Mouse (Mus musculus) heart, embryonic 14.5 days (tissue): Measurements from ENCODE around the gene Polm. TPM values are rescaled to one million over a fixed set of nuclear protein-coding genes. Genes with fewer than 3 reads are reported as not detected.

Source experiments
- ATAC-seq: fragments of 200-750 bp; cut with Nextera tagmentation; 2 replicates; pipeline ENCODE4 v1.8.0; 2017; ENCODE audit warnings: low read depth, moderate TSS enrichment; ENCODE audit not compliant: insufficient number of reproducible peaks, insufficient read depth, low FRiP score
- H3K27ac ChIP-seq, 2 experiments: fragments of 200-500 bp in 1 of 2; fragments of 300-500 bp in 1 of 2; sonication (generic) in 1 of 2; replicated peaks in 1 of 2; 2 replicates each; pipeline ENCODE4 v1.5.1; 2012 to 2014; ENCODE audit warnings: low read depth in 2 of 2, low read length in 2 of 2, control low read depth in 1 of 2, mild to moderate bottlenecking in 1 of 2, mixed read lengths in 1 of 2; ENCODE audit not compliant: control insufficient read depth in 1 of 2, insufficient read depth in 1 of 2
- H3K27me3 ChIP-seq: fragments of 300-500 bp; sonication (generic); 2 replicates; pipeline ENCODE4 v1.6.1; 2014; ENCODE audit warnings: mild to moderate bottlenecking, low read length, control low read depth; ENCODE audit not compliant: control insufficient read depth, insufficient read depth
- H3K36me3 ChIP-seq: fragments of 300-500 bp; sonication (generic); 2 replicates; pipeline ENCODE4 v1.6.1; 2014; ENCODE audit warnings: mild to moderate bottlenecking, control low read depth, low read length, mixed read lengths; ENCODE audit not compliant: control insufficient read depth, insufficient read depth
- H3K4me1 ChIP-seq, 2 experiments: fragments of 200-500 bp in 1 of 2; fragments of 300-500 bp in 1 of 2; sonication (generic) in 1 of 2; 2 replicates each; pipeline ENCODE4 v1.6.1; 2012 to 2014; ENCODE audit warnings: low read length in 2 of 2, control low read depth in 1 of 2, mixed read lengths in 1 of 2; ENCODE audit not compliant: control insufficient read depth in 2 of 2, insufficient read depth in 2 of 2
- H3K4me2 ChIP-seq: fragments of 300-500 bp; sonication (generic); 2 replicates; pipeline ENCODE4 v1.6.1; 2014; ENCODE audit warnings: mild to moderate bottlenecking, low read length
- H3K4me3 ChIP-seq, 2 experiments: fragments of 200-500 bp in 1 of 2; fragments of 300-500 bp in 1 of 2; sonication (generic) in 1 of 2; 2 replicates each; pipeline ENCODE4 v1.5.1; 2012 to 2014; ENCODE audit warnings: low read length in 2 of 2, mild to moderate bottlenecking in 2 of 2, control low read depth in 1 of 2, low read depth in 1 of 2, moderate library complexity in 1 of 2; ENCODE audit not compliant: control insufficient read depth in 1 of 2, insufficient read depth in 1 of 2
- H3K9ac ChIP-seq: fragments of 300-500 bp; sonication (generic); 2 replicates; pipeline ENCODE4 v1.6.1; 2014; ENCODE audit warnings: mild to moderate bottlenecking, low read length
- H3K9me3 ChIP-seq: fragments of 300-500 bp; sonication (generic); 2 replicates; pipeline ENCODE4 v1.6.1; 2016; ENCODE audit warnings: low read length, control low read depth; ENCODE audit not compliant: control insufficient read depth
- WGBS: fragments of 180-500 bp; shearing (Covaris S2); extraction: QIAGEN DNeasy Blood & Tissue Kit; methylation state at CpG from one replicate; pipeline ENCODE4 v1.1.7; 2014; 5-methylcytosine and 5-hydroxymethylcytosine counted together
- polyA plus RNA-seq: library from polyadenylated mRNA; unstranded; fragments of >200 nt; fragmentation: Nextera tagmentation; extraction: Ambion mirVana; gene quantifications from 2 replicates; pipeline ENCODE4 v1.2.1, GENCODE M21; 2014

Gene Polm
- polyA plus RNA-seq, 1 experiment from 2014 or later = 5.6 TPM

GRCm38 (mm10) chr11:5862394-5863105 is 24.7 kb upstream of the Polm start:
- Histone ChIP-seq H3K4me2 (peak overlapping the region; percentile 86), H3K9ac (peak overlapping the region; percentile 70), H3K36me3 (peaks cover 1% of the 10 kb centered on the region; the same call in 1 of the 2 replicates), H3K27ac (no peak overlapping the region), H3K27me3 (0 out of 2 replicates have a peak, but pooled peaks cover 5% of the 10 kb centered on the region), H3K9me3 (peaks cover 3% of the 10 kb centered on the region; the same call in 1 of the 2 replicates), H3K4me3 (peak overlapping the region; percentile 50 to 61), H3K4me1 (peaks cover 17 to 24% of the 10 kb centered on the region in 2 experiments)
- WGBS = 13% methylated on average over 15 of the region's 15 CpGs
- no peak for ATAC-seq

DNA sequence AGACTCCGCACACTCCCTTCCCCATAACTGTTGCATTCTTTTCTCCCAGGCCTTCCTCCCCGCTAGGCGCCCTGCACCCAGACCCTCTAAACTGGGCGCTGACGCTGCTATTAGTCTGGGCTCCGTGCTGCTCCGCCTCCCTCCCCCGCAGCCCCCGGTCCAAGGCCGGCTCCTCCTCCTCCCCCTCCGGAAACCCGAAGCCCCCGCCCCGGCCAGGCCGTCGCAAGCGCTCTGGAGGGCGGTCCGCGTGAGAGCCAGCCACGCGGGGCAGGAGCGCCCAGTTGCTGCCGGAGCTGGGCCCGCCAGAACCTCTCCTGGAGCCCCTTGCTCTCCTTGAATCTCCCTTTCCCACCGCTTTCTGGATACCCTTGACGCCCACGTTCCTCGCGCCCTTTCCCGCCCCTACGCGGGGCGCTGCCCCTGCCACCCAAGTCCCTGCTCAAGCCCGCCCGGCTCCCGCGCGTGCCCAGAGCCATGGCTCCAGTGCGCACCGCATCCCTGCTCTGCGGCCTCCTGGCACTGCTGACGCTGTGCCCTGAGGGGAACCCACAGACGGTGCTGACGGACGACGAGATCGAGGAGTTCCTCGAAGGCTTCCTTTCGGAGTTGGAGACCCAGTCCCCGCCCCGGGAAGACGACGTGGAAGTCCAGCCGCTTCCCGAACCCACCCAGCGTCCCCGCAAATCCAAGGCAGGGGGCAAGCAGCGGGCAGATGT is 24.0 kb upstream of the Polm start, which contains the start of gene Aebp1:
Aebp1 (plus strand) TSS at position 270 of the 716 bp plus-strand sequence.
- H3K9me3 ChIP-seq = peaks cover 3% of the 10 kb centered on the region; the same call in 1 of the 2 replicates
- peak within 1 kb of the TSS; percentile 86 for H3K4me2 ChIP-seq
- no peaks in the 10 kb centered on the region; the same call in 1 of the 2 replicates for H3K36me3 ChIP-seq
- peaks cover 17 to 24% of the 10 kb centered on the region in 2 experiments for H3K4me1 ChIP-seq
- H3K27ac ChIP-seq = peak within 1 kb of the TSS; percentile 5; a peak in 1 of 4 replicates
- 1% methylated on average over 49 of the region's 59 CpGs for WGBS
- H3K4me3 ChIP-seq = peak within 1 kb of the TSS; percentile 50 to 61
- H3K9ac ChIP-seq = peak within 1 kb of the TSS; percentile 70
- H3K27me3 ChIP-seq = 0 out of 2 replicates have a peak, but pooled peaks cover 5% of the 10 kb centered on the region
- peak; percentile 32; the same call in 1 of the 2 replicates for ATAC-seq

- H3K27ac ChIP-seq = no peak overlapping the region
- H3K27me3 ChIP-seq = 0 out of 2 replicates have a peak, but pooled peaks cover 5% of the 10 kb centered on the region
- no peak for ATAC-seq
- H3K9ac ChIP-seq = no peak overlapping the region
- peaks cover 27 to 34% of the 10 kb centered on the region in 2 experiments for H3K4me1 ChIP-seq
- no peaks in the 10 kb centered on the region; the same call in 1 of the 2 replicates for H3K36me3 ChIP-seq
- no peak overlapping the region for H3K4me3 ChIP-seq
- peaks cover 3% of the 10 kb centered on the region; the same call in 1 of the 2 replicates for H3K9me3 ChIP-seq
- WGBS = 65% methylated on average over 6 of the region's 6 CpGs
- H3K4me2 ChIP-seq = no peak overlapping the region
These were observed 22.8 kb upstream of the Polm start for GRCm38 (mm10) chr11:5860639-5861038.

GRCm38 (mm10) chr11:5859883-5860550 is 22.2 kb upstream of the Polm start:
- Histone ChIP-seq H3K4me3 (no peak overlapping the region), H3K4me2 (no peak overlapping the region), H3K27ac (no peak overlapping the region), H3K9me3 (peaks cover 3% of the 10 kb centered on the region; the same call in 1 of the 2 replicates), H3K9ac (no peak overlapping the region), H3K27me3 (0 out of 2 replicates have a peak, but pooled peaks cover 5% of the 10 kb centered on the region), H3K4me1 (peaks cover 28 to 37% of the 10 kb centered on the region in 2 experiments), H3K36me3 (no peaks in the 10 kb centered on the region; the same call in 1 of the 2 replicates)
- 80% methylated on average over 13 of the region's 13 CpGs for WGBS
- no peak for ATAC-seq

- peaks cover 3% of the 10 kb centered on the region; the same call in 1 of the 2 replicates for H3K9me3 ChIP-seq
- 0 out of 2 replicates have a peak, but pooled peaks cover 5% of the 10 kb centered on the region for H3K27me3 ChIP-seq
- H3K4me3 ChIP-seq = no peak overlapping the region
- H3K4me2 ChIP-seq = no peak overlapping the region
- ATAC-seq = no peak
- no peak overlapping the region for H3K9ac ChIP-seq
- no peaks in the 10 kb centered on the region for H3K36me3 ChIP-seq
- H3K27ac ChIP-seq = no peak overlapping the region
- peaks cover 28 to 37% of the 10 kb centered on the region in 2 experiments for H3K4me1 ChIP-seq
- 74% methylated on average over 1 of the region's 1 CpGs for WGBS
These were observed 20.9 kb upstream of the Polm start for GRCm38 (mm10) chr11:5858723-5859122.

DNA sequence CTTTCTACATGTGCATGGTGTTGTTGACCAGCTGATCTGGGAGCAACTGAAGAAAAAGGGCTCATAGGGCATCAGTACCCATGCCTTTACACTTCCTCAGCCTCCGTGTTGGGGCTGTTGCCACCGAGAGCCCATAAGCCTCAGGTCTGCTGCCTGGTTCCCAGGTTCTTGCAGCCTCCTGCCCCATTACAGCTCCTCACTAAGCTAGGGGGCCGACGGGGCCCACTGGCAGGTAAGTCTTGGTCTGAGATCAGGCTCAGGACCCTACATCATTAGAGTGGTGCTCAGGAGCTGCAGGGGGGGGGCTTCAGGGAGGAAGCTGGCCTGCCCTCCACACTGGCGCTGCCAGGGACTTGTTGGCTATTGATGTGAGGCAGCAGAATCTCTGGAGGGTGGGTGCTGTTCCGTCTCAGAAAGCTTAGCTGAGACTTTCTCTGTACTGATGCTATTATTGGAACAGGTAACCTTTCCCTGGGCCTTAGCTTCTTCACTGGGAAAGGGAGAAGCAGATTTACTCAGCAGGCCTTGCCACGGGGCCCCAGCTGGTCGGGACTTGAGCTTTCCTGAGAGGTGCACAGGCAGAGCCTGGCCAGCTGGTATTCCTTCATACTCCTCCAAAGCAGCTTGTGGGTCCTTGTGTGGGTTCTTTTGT is 18.8 kb upstream of the Polm start:
- ATAC-seq = no peak
- Histone ChIP-seq H3K27me3 (0 out of 2 replicates have a peak, but pooled peaks cover 5% of the 10 kb centered on the region), H3K4me3 (no peak overlapping the region), H3K27ac (peak overlapping the region; percentile 6 to 20; a peak in 2 of 4 replicates), H3K36me3 (no peaks in the 10 kb centered on the region), H3K9me3 (peaks cover 3% of the 10 kb centered on the region; the same call in 1 of the 2 replicates), H3K4me1 (peaks cover 21 to 32% of the 10 kb centered on the region in 2 experiments), H3K4me2 (no peak overlapping the region), H3K9ac (no peak overlapping the region)
- WGBS = 66% methylated on average over 8 of the region's 8 CpGs
